Mouse (Mus musculus) 3T3-L1 (cell line): ENCODE measurements around the gene Plcb4.
A peak's percentile ranks its signal among the peaks of the same experiment; 100 is the strongest.

ENCODE experiments used
- DNase-seq: peaks from one replicate; pipeline ENCODE4 v3.0.0-alpha.2; 2015; ENCODE audit warnings: low read depth, low spot score

Plcb4 gene

GRCm38 (mm10) chr2:135997361-135998150 lies 338.7 kb downstream of the Plcb4 start:
- DNase-seq, result no peak

GRCm38 (mm10) chr2:135998886-135999285 lies 340.1 kb downstream of the Plcb4 start:
- no peak for DNase-seq

DNA sequence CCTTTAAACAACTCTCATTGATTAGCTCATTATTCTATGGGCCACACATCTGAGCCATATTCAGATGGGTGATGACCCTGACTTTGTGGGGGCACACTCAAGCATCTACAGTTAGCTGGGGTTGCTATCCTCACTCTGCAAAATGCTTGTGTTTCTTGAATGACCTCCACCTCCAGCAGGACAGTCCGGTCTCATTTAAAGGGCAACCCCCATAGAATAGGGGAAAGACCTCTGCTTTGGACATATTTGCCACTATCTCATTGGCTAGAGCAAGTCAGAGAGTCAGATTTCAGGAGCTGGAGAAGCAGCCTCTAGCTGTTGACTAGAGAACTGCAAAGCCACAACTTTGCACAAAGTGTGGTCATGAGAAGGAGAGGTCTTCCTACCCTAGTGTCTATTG lies 340.6 kb downstream of the Plcb4 start:
- DNase-seq, result no peak

DNA sequence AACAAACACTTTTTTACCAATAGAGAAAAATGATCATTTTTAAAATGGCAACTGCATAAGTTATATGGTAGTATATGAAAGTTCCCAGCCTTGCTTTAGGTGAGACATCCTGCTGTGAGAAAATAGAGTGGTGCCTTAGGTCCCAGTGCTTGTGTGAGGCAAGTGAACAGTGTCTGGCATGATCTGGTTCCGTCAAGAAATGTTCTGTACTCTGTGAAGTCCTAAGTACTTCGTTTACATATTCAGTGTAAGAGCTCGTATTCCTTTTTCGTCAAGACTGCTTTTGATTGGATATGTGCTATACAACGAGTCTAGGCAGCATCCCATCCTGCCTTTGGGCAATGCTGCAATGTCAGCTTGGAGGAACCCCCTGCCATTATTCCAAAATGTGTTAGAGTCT lies 342.1 kb downstream of the Plcb4 start:
- no peak for DNase-seq

GRCm38 (mm10) chr2:136002118-136002517 lies 343.3 kb downstream of the Plcb4 start:
- DNase-seq, result peak; percentile 32

GRCm38 (mm10) chr2:136003836-136004235 lies 345.0 kb downstream of the Plcb4 start:
- no peak for DNase-seq

DNA sequence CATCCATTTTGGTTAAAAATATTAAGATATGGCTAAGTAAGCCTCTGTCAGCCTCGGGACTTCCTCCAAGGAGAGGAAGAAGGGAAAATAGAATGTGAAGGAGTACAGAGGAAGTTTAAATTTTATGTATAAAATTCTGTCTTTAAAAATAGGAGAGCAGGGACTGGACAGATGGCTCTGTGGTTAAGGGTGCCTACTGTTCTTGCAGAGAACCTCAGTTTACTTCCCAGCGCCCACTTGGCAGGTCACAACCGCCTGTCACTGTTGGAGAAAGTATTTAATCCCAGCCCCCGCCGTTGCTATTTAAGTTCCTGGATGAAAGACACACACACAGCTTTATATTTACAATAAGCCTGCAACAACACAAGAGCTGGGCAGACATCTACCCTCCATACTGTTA lies 347.5 kb downstream of the Plcb4 start:
- no peak for DNase-seq

- no peak for DNase-seq
Measured at GRCm38 (mm10) chr2:136012759-136013158, 353.9 kb downstream of the Plcb4 start.

DNA sequence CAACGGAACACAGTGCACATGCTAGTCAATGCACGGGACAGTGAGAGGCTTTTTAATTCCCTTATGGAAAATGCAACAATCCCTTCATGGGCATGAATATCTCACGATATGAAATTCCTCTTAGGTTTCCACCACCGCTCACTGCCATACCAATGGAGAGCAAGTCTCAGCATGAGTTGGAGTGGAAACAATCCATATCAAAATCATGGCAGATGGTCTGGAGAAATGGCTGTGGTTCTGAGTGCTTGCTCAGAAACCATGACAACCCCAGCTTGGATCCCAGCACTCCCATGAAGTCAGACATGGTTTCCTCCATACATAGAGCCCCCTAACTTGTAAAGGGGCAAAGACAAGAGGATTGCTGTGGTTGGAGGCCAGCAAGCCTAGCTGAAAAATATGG lies 389.7 kb downstream of the Plcb4 start:
- no peak for DNase-seq

GRCm38 (mm10) chr2:136050793-136051615 lies 392.2 kb downstream of the Plcb4 start:
- no peak for DNase-seq

GRCm38 (mm10) chr2:136051688-136052289 lies 393.0 kb downstream of the Plcb4 start, which contains the start of gene Lamp5:
Lamp5 (plus strand) TSS chr2:136052239.
- DNase-seq, result no peak

- DNase-seq, result no peak
Measured at GRCm38 (mm10) chr2:136057861-136058331, 399.1 kb downstream of the Plcb4 start.

DNA sequence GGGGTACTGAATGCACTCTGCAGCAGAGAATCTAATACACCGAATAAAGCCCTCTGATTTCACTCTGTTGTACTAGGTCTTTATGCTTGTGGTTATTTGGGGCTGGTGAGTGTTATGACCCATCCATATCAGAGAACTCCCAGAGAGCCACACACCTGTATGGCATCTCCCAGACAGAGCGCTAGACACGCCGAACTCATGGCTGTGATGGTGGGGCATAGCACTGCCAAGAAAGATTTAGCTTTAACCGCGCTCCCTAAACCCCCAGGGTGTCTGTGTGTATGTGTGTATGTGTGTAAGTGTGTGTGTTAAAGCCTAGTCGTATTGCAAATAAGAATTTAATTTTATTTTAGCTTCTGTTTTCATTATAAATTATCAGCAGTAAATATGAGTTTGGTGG lies 399.6 kb downstream of the Plcb4 start:
- no peak for DNase-seq

GRCm38 (mm10) chr2:136059029-136059669 lies 400.3 kb downstream of the Plcb4 start:
- no peak for DNase-seq
